Mouse (Mus musculus): ENCODE measurements around the gene D10Wsu102e. TPM values are rescaled to one million over a fixed set of nuclear protein-coding genes. Genes with fewer than 3 reads are reported as not detected.
"Not testable (repeated sequence)": the region's sequence is repeated elsewhere in the genome, so short reads cannot be mapped to it uniquely, and the experiment has no call there.

D10Wsu102e gene
- polyA plus RNA-seq, 1 experiment: 0.50 TPM

DNA sequence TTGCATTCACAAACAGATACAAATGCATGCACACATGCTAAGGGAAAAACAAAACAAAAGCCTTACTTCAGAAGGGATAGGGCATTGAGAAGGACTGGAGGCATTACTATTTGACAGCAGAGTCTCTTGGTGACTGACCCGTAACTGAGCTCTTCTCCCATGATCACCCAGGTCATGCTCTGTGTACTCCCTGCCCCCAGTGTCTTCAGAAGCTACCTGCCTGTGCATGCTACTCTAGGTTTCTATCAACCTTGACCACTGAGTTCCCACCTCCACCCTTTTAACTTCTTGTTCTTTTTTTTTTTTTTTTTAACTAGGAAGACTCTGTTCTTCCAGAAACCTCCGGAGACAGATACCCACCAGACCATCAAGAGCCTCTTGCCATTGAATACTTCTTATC lies 9.3 kb upstream of the D10Wsu102e start:
- H3K36me3 ChIP-seq (ENCODE audit: control insufficient read depth, insufficient read depth): no peaks in the 10 kb centered on the region
- H3K79me2 ChIP-seq (ENCODE audit: control insufficient read depth, insufficient read depth): no peaks in the 10 kb centered on the region
- TF ChIP-seq USF1 (IDR thresholded peaks at IDR 0.05; ENCODE audit: low read depth) (no peak), TCF12 (IDR thresholded peaks at IDR 0.05; ENCODE audit: insufficient read depth, poor library complexity, severe bottlenecking) (no peak), POLR2A (IDR thresholded peaks at IDR 0.05; ENCODE audit: insufficient read length, low read depth) (no peak)
- no peaks in the 10 kb centered on the region for H3K27me3 ChIP-seq (ENCODE audit: control insufficient read depth, insufficient read depth, insufficient read length)
- no peak overlapping the region for H3ac ChIP-seq (ENCODE audit: control insufficient read depth, insufficient read length)
- no peak overlapping the region for H3K4me3 ChIP-seq
- no peak overlapping the region for H3K4me2 ChIP-seq (ENCODE audit: low read depth)

- H3K4me3 ChIP-seq; H3K36me3 ChIP-seq (ENCODE audit: control insufficient read depth, insufficient read depth); H3K79me2 ChIP-seq (ENCODE audit: control insufficient read depth, insufficient read depth); H3ac ChIP-seq (ENCODE audit: control insufficient read depth, insufficient read length); H3K27me3 ChIP-seq (ENCODE audit: control insufficient read depth, insufficient read depth, insufficient read length); H3K4me2 ChIP-seq (ENCODE audit: low read depth): not testable (repeated sequence)
Observed at GRCm38 (mm10) chr10:83351779-83352178, 8.2 kb upstream of the D10Wsu102e start.

DNA sequence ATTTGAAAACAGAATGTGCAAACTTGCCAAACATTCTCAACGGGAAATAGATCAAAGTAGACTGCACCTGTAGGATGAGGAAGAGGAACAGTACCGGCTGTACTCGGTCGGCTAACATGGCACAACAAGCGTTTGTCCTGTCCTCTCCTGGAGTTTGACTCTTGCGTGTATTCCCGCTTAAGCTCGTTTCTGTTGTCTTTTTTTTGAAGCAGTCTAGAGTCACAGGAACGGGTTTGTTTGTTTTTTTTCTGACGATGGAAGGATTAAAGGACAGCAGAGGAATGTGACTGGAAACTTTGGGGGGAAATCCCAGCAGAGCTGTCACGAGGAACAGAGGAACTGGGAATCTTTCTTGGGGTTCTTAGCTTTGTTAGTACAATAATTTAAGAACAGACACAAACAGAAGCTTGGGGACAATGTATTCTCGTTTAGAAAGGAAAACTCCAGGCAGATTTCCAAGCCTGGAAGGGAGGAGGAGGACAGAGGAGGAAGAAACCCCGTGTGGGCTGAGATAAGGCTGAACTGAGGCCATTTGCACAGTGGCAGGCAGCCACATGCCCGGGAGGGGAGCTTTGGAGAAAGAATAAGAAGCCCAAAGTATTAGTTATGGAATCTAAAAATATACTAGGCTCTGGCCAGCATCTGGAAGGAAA lies 6.2 kb upstream of the D10Wsu102e start:
- H3K4me3 ChIP-seq: no peak overlapping the region
- H3K4me2 ChIP-seq (ENCODE audit: low read depth): peak overlapping the region; percentile 55

GRCm38 (mm10) chr10:83354333-83354719 lies 5.7 kb upstream of the D10Wsu102e start:
- Histone ChIP-seq H3ac (ENCODE audit: control insufficient read depth, insufficient read length) (no peak overlapping the region), H3K36me3 (ENCODE audit: control insufficient read depth, insufficient read depth) (no peaks in the 10 kb centered on the region), H3K79me2 (ENCODE audit: control insufficient read depth, insufficient read depth) (no peaks in the 10 kb centered on the region), H3K4me2 (ENCODE audit: low read depth) (peak overlapping the region; percentile 55), H3K27me3 (ENCODE audit: control insufficient read depth, insufficient read depth, insufficient read length) (no peaks in the 10 kb centered on the region), H3K4me3 (no peak overlapping the region)
- no peak for TF ChIP-seq MYOD1 (IDR thresholded peaks at IDR 0.05; ENCODE audit: control insufficient read depth in 1 of 3, insufficient read length in 2 of 3, low read depth in 2 of 3)
- no peak for TF ChIP-seq MYOG (IDR thresholded peaks at IDR 0.05; ENCODE audit: control insufficient read depth in 1 of 3, insufficient read depth in 1 of 3, insufficient read length in 2 of 3, low read depth in 2 of 3)
- no peak for TF ChIP-seq CEBPB (IDR thresholded peaks at IDR 0.05; ENCODE audit: insufficient read depth, poor library complexity, severe bottlenecking)
- TF ChIP-seq SRF (IDR thresholded peaks at IDR 0.05; ENCODE audit: control insufficient read depth, insufficient read length, low read depth): no peak
- no peak for TF ChIP-seq POLR2A (IDR thresholded peaks at IDR 0.05; ENCODE audit: insufficient read length, low read depth)
- no peak for TF ChIP-seq TCF3 (IDR thresholded peaks at IDR 0.05; ENCODE audit: insufficient read length, low read depth)
- no peak for TF ChIP-seq E2F4 (IDR thresholded peaks at IDR 0.05; ENCODE audit: insufficient read depth)
- TF ChIP-seq USF1 (IDR thresholded peaks at IDR 0.05; ENCODE audit: low read depth): no peak
- no peak for TF ChIP-seq REST (IDR thresholded peaks at IDR 0.05; ENCODE audit: insufficient read depth, insufficient read length)
- no peak for TF ChIP-seq MAX (IDR thresholded peaks at IDR 0.05; ENCODE audit: low read depth)
- TF ChIP-seq POLR2AphosphoS2 (IDR thresholded peaks at IDR 0.05; ENCODE audit: insufficient read length, low read depth): no peak
- no peak for TF ChIP-seq TCF12 (IDR thresholded peaks at IDR 0.05; ENCODE audit: insufficient read depth, poor library complexity, severe bottlenecking)

More for the DNA sequence above, 6.2 kb upstream of the D10Wsu102e start:
- Histone ChIP-seq H3K27me3 (ENCODE audit: control insufficient read depth, insufficient read depth, insufficient read length) (no peaks in the 10 kb centered on the region), H3ac (ENCODE audit: control insufficient read depth, insufficient read length) (no peak overlapping the region), H3K79me2 (ENCODE audit: control insufficient read depth, insufficient read depth) (no peaks in the 10 kb centered on the region), H3K36me3 (ENCODE audit: control insufficient read depth, insufficient read depth) (no peaks in the 10 kb centered on the region)
- TF ChIP-seq POLR2AphosphoS2 (IDR thresholded peaks at IDR 0.05; ENCODE audit: insufficient read length, low read depth): no peak
- no peak for TF ChIP-seq MYOD1 (IDR thresholded peaks at IDR 0.05; ENCODE audit: control insufficient read depth in 1 of 3, insufficient read length in 2 of 3, low read depth in 2 of 3)
- TF ChIP-seq SRF (IDR thresholded peaks at IDR 0.05; ENCODE audit: control insufficient read depth, insufficient read length, low read depth): no peak
- no peak for TF ChIP-seq CEBPB (IDR thresholded peaks at IDR 0.05; ENCODE audit: insufficient read depth, poor library complexity, severe bottlenecking)
- no peak for TF ChIP-seq POLR2A (IDR thresholded peaks at IDR 0.05; ENCODE audit: insufficient read length, low read depth)
- TF ChIP-seq TCF12 (IDR thresholded peaks at IDR 0.05; ENCODE audit: insufficient read depth, poor library complexity, severe bottlenecking): no peak
- TF ChIP-seq MYOG (IDR thresholded peaks at IDR 0.05; ENCODE audit: control insufficient read depth in 1 of 3, insufficient read depth in 1 of 3, insufficient read length in 2 of 3, low read depth in 2 of 3): no peak
- no peak for TF ChIP-seq REST (IDR thresholded peaks at IDR 0.05; ENCODE audit: insufficient read depth, insufficient read length)
- TF ChIP-seq MAX (IDR thresholded peaks at IDR 0.05; ENCODE audit: low read depth): no peak

- TF ChIP-seq POLR2AphosphoS2 (IDR thresholded peaks at IDR 0.05; ENCODE audit: insufficient read length, low read depth): no peak
- no peak for TF ChIP-seq TCF3 (IDR thresholded peaks at IDR 0.05; ENCODE audit: insufficient read length, low read depth)
- no peak for TF ChIP-seq REST (IDR thresholded peaks at IDR 0.05; ENCODE audit: insufficient read depth, insufficient read length)
- no peak for TF ChIP-seq SRF (IDR thresholded peaks at IDR 0.05; ENCODE audit: control insufficient read depth, insufficient read length, low read depth)
- TF ChIP-seq USF1 (IDR thresholded peaks at IDR 0.05; ENCODE audit: low read depth): no peak
- no peak for TF ChIP-seq E2F4 (IDR thresholded peaks at IDR 0.05; ENCODE audit: insufficient read depth)
- no peak for TF ChIP-seq POLR2A (IDR thresholded peaks at IDR 0.05; ENCODE audit: insufficient read length, low read depth)
- no peak for TF ChIP-seq TCF12 (IDR thresholded peaks at IDR 0.05; ENCODE audit: insufficient read depth, poor library complexity, severe bottlenecking)
- TF ChIP-seq CEBPB (IDR thresholded peaks at IDR 0.05; ENCODE audit: insufficient read depth, poor library complexity, severe bottlenecking): no peak
- TF ChIP-seq MYOD1 (IDR thresholded peaks at IDR 0.05; ENCODE audit: control insufficient read depth in 1 of 3, insufficient read length in 2 of 3, low read depth in 2 of 3): no peak
- TF ChIP-seq MAX (IDR thresholded peaks at IDR 0.05; ENCODE audit: low read depth): no peak
- TF ChIP-seq MYOG (IDR thresholded peaks at IDR 0.05; ENCODE audit: control insufficient read depth in 1 of 3, insufficient read depth in 1 of 3, insufficient read length in 2 of 3, low read depth in 2 of 3): no peak
- Histone ChIP-seq H3ac (ENCODE audit: control insufficient read depth, insufficient read length) (no peak overlapping the region), H3K27me3 (ENCODE audit: control insufficient read depth, insufficient read depth, insufficient read length) (no peaks in the 10 kb centered on the region), H3K4me3 (no peak overlapping the region), H3K4me2 (ENCODE audit: low read depth) (no peak overlapping the region), H3K79me2 (ENCODE audit: control insufficient read depth, insufficient read depth) (peaks cover 11% of the 10 kb centered on the region), H3K36me3 (ENCODE audit: control insufficient read depth, insufficient read depth) (no peaks in the 10 kb centered on the region)
Observed at GRCm38 (mm10) chr10:83356416-83356815, 3.6 kb upstream of the D10Wsu102e start.
